Mouse (Mus musculus) induced T-regulatory cell, adult 2 months (primary cell): ENCODE results near the gene Nhlh2.

ENCODE experiments used
- DNase-seq: peaks from one replicate; pipeline ENCODE4 v3.0.0-alpha.2; 2012; ENCODE audit warnings: low read depth

The Nhlh2 gene

DNA sequence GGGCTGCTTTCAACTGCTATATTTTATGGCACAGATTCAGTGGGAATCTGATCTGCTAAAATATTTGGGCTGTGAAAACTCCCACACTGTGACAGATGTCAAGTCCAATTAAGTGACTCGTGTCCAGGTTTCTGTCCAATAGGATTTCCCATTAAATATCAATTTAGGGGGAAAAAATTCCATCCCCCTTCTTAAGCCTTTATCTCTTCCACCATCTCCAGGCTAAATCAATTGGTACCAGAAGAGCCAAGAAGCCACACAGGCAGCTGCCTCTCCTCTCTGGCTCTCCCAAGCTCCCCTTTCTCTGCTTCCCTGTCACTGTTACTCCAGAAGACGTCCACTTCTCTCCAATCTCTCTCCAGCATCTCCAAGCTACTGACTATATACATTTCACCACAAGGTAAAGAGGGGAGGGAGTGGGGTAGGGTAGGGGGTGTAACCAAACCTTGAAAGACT, at the start of gene Nhlh2:
Gene Nhlh2, plus strand, starts transcription at position 151 of the 456 bp plus-strand sequence.
- DNase-seq, result no peak

DNA sequence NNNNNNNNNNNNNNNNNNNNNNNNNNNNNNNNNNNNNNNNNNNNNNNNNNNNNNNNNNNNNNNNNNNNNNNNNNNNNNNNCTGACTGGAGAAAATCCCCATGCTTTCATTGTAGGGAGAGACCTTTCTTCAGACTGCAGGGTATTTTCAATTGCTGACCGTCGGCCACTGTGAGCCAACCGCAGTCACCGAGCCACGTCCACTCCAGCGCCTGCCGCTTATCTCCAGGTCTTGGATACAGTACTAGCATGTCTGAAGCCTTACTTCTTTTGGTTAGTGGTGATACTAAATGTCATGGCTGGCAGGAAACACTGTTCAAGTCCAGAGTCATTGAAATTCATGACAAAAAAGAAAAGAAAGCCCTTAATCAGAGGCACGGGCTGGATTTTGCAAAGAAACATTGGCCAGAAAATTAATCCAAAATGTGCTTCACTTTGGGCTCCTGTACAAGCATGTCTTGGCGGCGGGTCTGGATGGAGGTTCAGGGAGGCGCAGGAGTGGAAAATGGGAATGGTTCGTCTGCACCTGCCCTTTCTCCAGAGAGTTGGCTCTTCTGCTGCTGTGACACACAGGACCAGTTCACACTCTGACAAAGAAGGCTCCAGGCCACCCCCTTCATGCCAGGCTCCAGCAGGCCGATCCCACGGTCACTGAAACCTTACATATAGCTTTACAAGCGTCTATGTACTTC, 48.6 kb upstream of the Nhlh2 start:
- no peak for DNase-seq

DNA sequence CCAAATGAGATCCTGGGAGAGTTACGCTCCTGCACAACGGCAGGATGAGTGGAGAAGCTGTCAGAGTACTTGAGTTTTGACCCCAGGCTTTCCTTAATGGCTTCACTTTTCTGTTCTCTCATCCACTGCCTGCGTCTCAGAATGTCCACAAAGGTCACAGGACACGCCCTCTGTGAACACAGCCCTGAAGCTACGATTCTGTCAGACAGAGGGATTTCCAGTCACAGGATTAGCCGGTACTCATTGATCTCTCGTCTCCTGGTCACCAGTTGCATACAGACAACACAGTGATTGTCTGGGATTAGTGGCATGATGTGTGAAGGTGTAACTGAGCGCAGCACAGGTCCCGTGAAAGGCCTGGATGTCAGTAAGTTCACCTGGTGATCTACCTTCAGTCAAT, 46.4 kb upstream of the Nhlh2 start:
- no peak for DNase-seq

DNA sequence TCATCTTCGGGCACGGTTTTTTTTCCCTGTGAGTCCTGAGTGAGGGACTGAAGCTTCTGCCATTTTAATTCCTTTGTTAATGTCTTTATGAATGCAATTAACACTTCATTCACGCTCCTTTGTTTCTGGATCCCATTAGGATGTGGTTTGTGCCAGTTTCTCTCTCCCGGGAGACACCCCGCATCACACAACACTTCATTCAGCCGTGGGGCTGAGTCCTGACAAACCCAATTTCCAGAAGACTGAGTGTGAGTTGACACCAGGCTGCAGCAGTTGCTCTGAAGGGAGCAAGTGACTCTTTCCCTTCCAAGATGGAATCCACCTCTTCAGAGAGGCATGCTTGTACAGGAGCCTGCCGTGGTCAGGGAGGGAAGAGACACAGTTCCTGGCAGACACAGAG, 45.5 kb upstream of the Nhlh2 start:
- DNase-seq, result no peak

DNA sequence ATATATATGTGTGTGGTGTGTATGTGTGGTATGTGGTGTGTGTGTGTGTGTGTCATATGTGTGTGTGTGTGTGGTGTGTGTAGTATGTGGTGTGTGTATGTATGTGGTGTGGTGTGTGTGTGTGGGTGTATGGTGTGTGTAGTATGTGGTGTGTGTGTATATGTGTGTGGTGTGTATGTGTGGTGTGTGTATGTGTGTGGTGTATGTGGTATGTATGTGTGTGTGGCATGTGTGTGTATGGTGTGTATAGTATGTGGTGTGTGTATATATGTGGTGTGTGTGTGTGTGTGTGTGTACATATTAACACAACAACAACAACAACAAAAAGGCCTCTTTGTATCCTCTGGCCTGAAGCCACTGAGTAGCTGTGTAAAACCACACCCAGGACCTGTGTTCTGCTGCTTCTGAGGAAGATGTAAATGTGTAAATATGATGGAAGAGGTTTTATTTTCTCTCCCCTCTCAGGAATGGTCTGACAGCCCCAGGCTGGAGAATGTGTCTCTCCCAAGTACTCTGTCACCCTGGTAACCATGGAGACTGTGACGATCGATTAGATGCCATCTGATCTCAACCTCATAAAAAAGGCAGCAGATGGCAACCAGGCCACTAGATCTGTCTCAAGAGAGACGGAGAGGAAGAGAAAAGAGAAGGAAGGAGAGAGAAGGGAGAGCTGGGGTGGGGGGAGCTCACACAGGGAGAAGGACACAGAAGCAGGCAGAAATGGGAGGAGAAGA, 42.9 kb upstream of the Nhlh2 start:
- no peak for DNase-seq

DNA sequence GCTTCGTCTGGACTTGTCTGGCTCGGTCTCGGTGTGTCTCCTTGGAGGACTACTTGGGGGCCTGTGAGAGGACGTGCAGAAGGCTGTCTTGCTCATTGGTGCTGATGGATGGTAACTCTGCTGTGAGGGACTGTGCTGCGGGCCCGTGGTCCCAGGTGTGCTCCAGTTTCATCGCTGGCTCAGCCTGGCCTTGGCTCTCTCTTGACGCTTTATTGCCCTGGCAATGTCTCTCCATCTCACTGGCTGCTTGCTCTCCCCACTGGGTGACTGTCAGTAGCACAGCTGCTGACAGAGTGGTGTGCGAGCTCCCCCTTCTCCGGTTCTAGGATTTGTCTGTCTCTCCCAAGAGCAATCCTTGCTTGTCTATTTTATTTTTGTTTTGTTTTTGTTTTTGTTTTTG, 34.5 kb upstream of the Nhlh2 start:
- no peak for DNase-seq

DNA sequence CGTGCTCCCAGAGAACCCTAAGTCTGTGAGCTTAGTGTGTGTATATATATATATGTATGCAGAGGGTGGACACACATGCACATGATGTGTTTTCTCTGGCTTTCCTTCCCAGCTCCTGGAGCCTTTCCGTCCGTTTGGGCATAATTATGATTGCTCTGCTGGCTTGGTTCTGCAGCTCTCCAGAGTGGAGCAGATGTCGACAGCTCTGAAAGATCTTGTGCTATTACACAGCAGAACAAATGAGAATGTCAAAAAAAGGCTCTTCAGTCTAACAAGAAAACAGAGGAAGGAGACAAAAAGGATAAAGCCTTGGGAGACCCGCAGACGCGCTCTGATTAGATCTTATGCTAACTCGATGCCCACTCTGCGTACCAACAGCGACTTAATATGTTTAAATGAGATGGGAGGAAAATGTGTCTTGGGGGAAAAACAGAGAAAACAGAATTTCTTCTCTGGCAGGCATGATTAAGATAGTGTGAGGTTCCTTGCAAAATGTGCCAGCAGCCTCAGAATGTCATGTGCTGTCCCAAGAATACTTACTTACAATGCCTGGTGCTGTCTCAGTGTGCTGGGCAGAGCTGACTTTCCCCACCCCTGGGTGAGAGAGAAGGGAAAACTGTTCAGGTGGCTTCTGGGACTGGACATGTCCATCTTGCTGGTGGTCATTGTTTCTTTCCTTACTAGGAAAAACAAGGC, 31.4 kb upstream of the Nhlh2 start:
- DNase-seq, result no peak

DNA sequence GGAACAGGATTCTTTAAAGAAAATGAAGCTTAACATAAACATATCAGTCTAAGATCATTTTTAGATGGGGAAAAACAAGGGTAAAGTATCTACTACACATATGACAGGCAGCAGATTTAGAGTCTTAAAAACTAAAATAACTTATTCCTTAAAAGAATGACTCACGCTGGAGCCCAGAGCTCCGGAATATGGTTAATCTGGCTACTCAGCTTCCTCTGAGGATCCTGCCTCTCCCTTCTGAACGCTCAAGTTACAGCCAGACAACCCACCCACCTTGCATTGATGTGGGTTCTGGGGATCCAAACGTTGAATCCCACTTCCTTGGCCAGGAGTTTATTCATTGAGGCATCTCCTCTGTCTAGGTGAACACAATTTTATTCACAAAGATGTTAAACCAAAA, 26.0 kb upstream of the Nhlh2 start:
- DNase-seq, result no peak

DNA sequence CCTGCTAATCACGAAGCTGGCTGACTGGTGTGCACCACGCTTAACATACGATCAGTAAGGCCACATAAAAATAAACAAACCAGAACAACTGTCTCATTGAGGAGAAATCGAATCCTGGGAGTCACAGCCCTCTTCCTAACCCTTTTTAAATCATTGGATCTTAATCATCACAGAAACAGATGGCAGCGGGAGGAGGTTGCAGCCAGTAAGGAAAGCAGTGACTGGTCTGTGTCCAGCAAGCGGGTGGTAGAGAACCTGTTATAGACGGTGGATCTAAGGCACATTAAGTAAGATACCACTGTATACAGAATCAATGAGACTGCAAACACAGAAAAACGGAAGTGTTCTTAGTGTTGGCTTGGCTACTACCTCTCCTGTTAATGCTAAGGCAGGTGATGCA, 24.2 kb upstream of the Nhlh2 start:
- DNase-seq, result no peak

DNA sequence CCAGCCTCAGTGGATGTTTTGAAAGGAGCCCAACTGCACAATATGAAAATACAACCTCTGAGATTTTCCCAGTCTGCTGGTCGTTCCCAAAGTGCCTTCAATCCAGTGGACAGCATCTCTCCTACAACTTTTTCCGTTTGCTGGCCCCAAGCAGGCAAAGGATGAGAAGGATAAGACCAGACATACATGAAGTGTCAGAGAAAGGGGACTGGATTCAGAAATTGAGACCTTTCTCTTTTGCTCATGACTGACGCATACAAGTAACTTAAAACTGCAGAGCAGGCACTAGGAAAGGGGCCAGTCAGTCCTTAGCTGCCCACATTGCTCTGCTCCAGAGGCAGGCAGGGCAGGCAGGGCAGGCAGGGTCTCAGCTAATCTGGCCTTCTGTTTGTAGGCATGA, 19.7 kb upstream of the Nhlh2 start:
- no peak for DNase-seq

DNA sequence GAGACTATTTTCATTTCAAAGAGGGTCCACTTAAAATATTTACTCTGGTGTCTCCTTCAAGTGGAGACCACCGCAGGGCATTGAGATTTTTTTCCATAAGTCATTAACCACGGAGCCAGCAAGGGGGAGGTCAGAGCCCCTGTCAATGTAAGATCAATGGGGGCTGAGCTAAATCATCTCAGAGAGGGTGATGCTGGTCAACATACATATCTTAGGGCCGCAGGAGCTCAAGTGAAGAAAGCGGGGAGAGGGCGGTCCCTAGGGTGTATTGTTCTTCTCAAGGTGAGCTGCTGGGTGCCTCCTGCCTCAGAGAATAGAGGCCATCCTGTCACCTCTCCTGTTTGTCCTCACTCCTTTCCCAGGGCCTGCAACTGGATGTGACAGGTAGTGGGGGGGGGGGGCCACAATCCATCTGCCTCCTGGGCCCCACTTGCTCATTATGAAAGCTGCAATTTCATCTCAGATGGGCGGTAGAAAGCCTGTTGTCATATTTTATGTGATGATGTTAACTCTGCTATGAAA, 18.8 kb upstream of the Nhlh2 start:
- DNase-seq, result no peak

DNA sequence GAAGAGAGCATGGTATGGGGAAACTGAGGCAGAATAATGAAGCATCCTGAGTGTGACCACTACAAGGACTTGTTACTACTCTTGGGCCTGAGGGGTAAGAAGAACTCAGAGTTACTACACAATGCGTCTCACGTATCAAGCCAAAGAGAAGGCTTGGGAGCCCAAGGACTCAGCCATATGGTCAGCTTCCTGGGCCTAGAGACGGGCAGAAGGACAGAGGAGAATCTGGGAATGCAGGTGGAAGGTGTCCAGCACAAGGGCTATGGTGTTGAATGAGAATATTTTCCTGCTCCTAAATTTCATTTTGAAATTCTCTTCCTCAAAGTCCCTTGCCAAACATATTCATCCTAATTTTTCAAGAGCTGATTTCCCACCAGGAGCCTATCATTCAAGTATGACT, 12.0 kb upstream of the Nhlh2 start:
- no peak for DNase-seq

DNA sequence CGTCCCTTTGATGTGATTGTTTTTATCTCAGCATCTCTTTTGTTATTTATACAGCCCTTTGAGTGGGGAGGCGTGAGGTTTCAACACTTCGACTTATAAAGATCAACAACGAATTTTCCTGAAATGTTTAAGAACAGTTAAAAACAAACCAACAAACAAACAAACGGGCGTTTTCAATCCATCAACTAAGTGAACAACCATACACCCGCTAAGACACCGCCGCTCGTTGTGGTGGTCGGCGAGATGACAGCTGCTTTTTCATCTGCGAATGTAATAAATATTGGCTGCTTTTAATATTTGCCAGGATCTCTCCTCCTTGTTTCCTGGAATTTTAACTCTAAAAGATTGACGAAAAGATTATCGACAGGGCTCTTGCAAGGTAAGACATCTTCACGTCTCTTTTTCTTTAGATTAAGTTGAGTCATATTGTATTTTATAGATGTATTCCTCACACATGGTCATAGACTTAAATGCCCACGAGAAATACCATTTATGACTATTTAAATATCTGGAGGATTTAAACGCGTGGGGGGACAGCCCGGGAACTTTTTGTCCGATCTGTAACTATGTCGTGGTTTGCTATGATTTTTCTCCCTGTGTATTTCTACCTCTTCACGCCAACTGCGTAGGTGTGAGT, 923 bp downstream of the Nhlh2 start:
- DNase-seq, result no peak

DNA sequence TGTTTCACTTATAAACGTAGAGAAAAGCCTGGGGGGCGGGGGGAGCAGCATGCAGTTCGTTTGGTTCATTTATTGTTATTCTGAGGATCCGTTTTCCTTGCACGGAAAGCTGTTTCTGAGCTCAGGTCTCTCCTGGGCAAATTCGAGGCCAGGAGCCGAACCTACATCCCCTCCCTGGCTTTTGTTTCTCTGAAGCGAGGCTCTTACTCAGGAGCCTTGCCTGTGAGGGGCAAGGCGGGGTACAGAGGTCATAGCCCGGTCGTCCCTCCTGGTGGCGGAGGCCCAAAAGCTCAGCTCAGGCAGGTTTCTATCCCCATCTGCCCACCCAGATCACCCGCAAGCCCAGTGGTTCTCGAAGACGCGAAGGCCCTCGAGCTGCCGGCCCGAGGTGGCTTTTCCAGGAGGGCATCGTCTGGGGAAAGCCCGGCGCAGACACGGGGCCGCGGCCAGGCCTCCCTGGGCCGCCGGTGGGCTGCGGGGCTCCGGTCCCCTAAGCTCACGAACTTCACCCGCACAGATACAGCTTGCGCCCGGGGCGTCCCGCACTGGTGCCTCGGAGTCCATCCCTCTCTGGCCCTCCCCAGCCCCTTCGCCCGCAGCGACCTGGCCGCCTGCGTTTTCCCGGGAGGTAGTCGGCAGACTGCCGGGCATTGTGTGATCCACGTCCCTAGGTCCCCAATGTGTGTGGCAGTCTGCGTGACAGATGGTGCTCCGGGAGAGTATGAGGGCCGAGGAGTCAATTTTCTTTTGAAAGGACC, 1.6 kb downstream of the Nhlh2 start:
- DNase-seq, result no peak

DNA sequence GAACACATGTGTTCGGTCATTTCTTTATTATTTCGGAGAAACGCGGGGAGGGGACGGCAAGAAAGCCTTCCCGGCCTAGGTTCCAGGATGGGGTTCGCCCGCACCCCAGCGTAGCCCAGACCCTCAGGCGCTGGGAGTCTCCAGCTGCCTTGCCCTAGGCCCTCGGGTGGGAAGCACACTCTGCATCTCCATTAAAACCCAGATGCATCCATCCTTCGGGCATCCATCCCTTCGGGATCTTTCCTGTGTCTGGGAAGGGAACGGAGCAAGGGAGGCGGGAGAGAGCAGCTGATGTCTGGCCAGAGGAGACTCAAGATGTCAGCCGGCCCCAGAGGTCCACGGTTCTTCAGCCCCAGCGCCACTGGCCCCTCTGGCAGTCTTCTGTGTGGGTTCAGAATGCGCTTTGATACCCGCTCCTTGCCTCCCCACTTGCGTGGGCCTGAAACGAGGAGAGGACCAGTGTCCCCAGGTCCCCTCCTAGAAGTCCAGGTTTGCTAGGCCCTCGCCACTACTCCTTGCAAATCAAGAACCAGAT, 2.3 kb downstream of the Nhlh2 start:
- no peak for DNase-seq

DNA sequence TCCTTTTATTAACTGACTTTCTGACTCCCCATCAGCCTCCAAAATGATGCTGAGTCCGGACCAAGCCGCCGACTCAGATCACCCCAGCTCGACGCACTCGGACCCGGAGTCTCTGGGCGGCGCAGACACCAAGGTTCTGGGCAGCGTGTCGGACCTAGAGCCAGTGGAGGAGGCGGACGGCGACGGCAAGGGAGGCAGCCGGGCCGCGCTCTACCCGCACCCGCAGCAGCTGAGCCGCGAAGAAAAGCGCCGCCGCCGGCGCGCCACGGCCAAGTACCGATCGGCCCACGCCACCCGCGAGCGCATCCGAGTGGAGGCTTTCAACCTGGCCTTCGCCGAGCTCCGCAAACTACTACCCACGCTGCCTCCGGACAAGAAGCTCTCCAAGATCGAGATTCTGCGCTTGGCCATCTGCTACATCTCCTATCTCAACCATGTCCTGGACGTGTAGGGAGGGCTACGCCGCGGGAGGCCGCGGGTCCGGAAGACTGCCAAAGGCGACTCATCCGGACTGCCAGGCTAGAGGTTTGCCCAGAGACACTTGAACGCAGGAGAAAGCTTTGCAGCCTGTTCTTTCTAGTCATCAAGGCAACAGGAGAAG, 2.8 kb downstream of the Nhlh2 start:
- DNase-seq, result no peak

DNA sequence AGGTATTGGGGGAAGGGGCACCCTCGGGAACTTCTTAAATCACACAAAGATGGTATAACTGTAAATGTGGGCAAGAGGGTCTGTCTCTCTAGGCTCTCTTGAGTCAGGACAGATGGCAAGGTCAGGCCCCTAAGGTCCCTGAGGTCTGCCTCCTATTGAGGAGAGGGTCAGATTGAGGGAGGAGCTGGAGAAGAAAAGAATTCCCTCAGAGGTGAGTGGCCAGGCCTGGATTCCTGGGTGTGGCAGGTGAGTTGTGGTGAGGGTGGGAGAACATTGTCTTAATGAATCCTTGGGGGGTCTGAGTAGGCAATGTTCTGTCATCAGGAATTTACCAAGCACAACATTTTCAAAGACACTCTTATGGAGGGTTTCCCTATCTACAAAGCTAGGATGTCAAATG, 10.7 kb downstream of the Nhlh2 start:
- no peak for DNase-seq

DNA sequence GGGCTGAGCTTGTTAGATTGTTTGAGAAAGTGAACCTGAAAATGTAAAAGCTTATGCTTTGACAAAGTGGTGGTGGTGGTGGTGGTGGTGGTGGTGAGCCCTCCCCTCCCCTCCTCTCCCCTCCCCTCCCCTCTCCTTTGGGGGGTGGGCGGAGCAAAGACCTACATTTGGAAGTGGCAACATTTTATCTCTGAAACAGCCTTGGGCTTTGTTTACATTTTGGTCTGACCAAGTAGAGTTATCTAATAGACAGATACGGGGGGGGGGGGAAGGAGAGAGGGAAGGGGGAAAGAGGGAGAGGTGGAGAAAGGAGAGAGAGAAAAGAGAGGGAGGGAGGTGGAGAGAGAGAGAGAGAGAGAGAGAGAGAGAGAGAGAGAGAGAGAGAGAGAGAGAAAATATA, 12.8 kb downstream of the Nhlh2 start:
- DNase-seq, result no peak

DNA sequence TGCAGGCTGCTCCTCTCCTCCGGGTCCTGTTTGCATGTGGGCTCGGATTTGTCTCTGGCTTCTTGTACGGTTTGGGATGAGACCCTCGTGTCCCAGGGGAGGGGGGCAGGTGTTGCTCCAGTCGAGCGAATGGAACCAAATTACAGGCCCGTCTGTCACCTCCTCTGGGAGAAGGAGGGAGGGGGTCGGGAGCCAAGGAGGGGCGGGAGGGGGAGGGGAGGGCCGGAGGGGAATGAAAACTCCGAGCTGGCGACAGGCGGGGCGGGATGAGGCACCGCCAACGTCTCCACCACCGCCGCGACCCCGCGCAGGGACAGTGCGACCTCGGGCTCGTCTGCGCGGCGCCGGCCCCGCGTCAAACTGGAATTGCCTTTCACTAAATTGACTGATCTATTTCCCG, 13.5 kb downstream of the Nhlh2 start:
- no peak for DNase-seq

DNA sequence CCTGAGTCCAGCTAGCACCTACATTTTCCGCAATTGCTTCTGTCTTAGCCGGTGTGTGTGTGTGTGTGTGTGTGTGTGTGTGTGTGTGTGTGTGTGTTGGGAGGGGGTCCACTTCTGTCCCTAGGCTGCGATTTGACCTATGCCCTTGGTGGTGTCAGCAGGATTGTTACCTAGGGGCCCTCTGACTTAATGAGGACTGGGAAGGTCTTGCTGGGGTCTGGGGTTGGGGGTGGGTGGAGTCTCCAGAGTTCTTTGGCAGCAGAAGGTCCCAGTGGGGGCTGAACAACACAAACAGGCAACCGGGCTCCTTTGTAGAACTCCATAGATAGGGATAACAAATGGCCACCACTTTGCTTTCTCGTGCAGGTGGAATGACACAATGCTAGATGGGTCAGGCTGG, 14.0 kb downstream of the Nhlh2 start:
- no peak for DNase-seq

DNA sequence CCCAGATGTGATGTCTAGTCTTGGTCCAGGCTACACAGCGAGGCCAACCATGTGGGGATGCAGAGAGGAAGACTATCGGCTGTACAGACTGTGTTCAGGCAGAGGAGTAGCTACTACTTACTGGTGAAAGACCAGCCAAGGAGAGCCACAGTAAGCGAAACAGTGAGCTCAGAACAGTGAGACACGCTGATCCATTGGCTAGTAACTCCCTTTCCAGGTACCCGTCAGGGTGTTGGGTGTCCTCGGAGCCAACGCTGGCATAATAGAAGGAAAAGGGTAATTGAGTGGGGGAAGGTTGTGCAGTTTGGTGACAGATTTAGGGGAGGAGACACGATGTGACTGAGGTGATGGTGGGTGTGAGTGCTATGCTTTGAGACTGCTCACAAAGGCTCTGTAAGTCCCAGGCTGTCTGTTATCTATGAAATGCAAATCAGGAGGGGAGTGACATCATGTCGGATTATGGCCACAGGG, 15.1 kb downstream of the Nhlh2 start:
- DNase-seq, result no peak
